Mouse (Mus musculus): ENCODE results near the gene Ppil2.
A peak's percentile ranks its signal among the peaks of the same experiment; 100 is the strongest.

Ppil2 gene

DNA sequence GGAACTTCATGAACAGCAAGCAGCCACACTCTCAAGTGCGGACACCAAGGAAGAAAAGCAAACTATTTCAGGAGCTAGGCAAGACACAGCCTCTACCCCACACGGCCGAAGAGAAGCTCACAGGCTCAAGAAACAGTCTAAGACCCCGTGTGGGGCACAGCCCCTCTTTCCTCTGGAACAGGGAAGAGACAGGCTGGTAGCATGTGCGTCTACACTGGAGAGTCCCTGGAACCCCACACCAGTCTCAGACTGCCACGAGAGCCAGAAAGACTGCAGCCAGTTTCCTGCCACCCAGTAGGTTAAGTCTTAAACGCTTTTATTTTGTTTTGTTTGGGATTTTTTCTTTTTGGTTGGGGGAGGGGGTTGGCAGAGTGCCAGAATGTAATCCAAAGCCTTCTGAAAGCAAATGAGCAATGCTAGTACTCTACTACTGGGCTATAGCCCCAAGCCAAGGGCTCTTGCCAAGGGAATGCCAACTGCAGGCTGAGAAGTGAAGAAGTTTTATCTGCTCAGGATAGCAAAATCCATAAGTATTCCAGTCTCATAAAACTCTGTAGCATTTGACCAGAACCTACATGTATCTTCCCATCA lies 8.3 kb downstream of the Ppil2 start:
- DNase-seq (ENCODE audit: low spot score in 2 of 2): no peak

DNA sequence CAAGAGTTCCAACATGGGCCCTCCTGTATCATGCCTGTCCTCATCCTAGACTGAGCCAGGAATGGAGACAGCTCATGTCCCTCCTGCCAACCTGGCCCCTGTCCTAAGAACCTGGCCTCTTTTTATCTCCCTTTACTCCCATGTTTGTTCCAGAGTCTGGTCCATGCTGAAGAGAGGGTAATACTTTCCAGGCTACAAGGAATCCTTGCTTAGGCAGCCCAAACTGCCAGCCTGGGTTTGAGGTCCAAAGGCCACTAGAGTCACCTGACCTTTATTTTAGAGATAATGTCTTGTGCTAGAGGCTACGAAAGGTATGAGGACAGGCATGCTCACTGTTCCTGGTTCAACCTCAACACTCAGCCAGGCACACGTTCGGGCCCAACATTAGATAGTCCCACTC lies 14.1 kb downstream of the Ppil2 start:
- no peak for DNase-seq (ENCODE audit: low spot score in 2 of 2)

DNA sequence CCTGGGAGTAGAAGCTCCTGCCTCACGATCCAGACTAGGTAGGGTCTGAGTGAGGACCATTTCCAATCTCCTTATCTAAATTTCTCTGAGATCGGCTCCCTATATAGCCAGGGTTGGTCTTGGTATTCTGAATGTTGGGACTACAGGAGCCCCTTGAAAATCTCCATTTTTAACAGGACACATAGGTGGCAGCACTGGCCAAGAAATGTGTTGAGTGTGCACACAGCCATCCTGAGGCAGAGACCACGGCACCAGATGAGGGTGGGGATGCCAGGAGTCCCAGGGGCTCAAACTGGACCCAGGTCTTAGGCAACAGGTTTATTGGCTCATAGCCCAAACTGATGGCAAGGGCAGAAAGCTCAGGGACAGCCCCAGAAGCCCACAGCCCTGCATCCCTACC lies 22.7 kb downstream of the Ppil2 start:
- no peak for DNase-seq (ENCODE audit: low spot score in 2 of 2)

DNA sequence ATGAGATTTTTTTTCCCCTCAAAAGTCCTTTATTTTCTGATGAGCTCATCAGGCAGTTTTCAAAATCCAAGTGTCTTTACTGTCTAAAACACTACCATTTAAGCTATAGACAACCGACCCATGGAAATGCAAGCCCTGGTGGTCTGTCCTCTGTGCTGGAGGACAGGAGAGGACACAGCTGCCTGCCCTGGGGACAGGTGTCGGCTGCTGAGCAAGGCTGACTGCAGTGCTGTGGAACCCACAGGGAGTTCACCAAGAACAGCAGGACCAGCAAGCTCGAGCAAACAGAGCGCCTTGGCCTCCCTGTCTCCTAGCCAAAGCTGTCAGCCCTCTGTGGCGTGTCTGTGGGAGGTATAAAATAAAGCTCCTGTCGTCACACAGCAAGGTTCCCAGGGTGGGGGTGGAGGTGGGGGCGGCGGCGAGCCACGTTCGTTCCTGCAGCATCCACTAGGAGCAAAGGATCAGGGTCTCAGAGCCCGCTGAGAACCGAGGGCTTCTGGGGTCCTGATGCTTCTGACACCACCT lies 24.3 kb downstream of the Ppil2 start:
- no peak for DNase-seq (ENCODE audit: low spot score in 2 of 2)

DNA sequence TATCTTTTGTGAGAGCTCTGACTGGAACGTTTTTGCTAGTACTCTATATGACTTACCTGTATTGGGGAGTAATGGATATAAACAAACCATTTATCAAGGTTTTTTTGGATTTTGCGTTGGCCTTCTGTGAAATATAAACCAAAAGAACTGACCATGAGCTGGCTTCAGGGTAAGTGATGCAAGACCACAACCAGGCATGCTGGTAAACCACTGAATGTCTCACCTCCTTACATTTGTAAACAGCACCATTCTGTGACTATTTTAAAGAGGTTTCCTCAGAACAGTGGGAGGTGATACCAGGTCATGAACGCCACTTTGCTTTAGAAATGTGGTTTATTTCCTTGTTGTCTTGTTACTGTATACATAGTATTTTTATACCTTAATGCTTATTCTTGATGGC lies 24.8 kb downstream of the Ppil2 start:
- DNase-seq (ENCODE audit: low spot score in 2 of 2): no peak

DNA sequence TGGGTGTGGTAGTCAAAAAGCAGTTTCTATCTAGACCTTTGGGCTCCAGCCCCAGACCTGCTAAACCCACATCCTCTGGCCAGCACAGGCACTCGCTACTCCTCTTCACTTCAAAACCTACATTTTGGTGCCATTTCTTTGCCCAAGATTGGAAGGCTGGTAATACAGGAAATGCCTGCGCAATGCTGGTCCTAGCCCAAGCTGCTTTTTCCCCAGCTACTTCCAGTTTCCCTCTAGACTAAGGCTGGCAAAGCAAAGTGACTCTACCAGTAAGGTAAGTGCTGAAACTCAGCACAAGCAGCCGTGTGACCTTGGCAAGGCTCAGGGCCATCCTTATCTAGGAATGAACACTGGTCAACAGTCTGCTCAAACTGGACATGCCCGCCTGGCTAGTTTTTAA lies 25.4 kb downstream of the Ppil2 start:
- no peak for DNase-seq (ENCODE audit: low spot score in 2 of 2)

DNA sequence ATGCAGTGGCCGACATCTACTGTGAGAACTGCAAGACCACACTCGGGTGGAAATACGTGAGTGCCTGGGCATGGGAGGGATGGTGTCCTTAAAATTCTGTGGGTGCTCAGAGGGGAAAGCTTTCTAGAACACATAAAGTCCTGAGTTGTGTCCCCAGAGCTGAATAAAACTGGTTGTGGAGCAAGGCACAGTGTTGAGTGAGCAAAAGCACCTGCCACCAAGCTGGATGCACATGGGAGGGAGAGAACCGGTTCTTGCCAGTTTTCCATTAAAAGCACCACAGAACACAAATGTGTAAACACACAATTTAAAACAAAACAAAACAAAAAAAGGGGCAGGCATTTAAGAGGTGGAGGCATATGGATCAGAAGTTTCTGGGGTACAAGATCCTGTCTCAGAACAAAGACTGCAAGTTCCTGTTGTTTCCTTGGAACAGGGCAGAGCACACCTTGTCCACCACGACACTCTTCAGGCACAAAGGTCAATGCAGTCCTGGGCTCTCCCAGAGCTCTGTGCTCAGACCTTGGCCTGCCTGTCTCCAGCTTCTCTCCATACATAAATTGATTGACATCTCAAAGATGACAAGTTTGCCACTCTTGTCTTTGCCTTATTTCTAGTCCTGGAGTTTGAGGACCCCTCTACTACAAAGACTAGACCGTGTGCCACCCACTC lies 28.8 kb downstream of the Ppil2 start:
- DNase-seq (ENCODE audit: low spot score in 2 of 2): no peak

DNA sequence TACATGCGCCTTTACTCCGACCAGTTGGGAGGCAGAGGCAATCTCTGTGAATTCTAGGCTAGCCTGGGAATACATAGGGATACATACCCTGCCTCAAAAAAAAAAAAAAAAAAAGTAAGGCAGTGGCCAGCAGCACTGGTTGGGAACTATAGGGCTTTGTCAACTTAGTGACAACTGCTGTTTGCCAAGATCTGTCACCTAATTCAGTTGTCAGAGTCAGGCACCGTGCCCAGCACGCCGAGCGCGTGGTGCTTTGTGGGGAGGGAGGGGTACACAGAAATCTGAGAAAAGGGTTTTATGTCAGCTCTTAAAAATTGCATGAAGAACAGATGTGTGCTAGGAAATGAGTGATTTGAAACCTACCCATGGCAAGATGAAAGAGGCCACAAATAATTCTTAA lies 33.0 kb downstream of the Ppil2 start:
- no peak for DNase-seq (ENCODE audit: low spot score in 2 of 2)

DNA sequence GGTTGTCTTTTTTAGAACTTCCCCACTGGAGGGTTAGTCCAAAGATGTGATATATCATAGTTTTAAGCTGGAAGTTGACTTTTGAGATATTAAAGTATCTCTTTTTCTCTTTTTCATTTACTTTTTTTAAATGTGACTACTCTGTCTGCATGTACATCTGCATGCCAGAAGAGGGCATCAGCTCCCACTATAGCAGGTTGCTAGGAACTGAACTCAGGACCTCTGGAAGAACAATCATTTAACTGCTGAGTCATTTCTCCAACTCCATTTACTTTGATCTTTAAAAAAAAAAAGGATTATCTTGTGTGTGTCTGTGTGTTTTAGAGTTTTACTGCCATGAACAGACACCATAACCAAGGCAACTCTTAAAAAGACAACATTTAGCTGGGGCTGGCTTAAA lies 34.2 kb downstream of the Ppil2 start:
- no peak for DNase-seq (ENCODE audit: low spot score in 2 of 2)

DNA sequence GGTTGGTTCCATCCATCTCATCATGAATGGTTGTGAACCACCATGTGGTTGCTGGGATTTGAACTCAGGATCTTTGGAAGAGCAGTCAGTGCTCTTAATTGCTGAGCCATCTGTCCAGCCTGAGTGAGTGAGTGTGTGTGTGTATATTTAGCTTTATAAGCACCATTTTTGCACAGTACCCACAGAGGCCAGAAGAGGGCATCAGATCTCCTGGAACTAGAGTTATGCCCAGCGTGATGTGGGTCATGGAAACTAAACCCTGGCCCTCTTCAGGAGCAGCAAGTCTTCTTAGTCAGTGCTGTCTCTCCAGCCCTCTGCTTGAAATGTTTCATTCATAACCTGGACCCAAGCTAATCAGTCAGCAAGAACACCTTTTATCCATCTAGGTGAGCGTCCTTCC lies 34.8 kb downstream of the Ppil2 start:
- no peak for DNase-seq (ENCODE audit: low spot score in 2 of 2)

DNA sequence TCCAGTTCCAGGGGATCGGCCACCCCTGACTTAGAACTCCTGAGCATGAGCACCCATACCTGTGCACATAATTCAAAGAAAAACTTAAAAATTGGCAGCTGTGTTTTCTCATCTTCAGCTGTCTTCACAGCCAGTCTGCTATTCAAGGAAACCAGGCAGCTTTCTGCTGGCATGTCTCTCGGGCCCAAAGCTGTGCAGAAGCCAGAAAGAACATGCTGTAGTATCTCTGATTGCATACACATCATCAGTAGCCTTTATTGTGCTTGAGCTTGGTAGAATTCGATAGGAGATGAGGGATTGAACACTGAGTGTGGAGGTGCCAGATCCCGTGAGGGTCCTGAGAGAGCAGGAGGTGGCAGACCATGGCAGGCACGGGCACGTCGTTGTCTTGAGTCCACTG lies 38.1 kb downstream of the Ppil2 start:
- DNase-seq (ENCODE audit: low spot score in 2 of 2): no peak

DNA sequence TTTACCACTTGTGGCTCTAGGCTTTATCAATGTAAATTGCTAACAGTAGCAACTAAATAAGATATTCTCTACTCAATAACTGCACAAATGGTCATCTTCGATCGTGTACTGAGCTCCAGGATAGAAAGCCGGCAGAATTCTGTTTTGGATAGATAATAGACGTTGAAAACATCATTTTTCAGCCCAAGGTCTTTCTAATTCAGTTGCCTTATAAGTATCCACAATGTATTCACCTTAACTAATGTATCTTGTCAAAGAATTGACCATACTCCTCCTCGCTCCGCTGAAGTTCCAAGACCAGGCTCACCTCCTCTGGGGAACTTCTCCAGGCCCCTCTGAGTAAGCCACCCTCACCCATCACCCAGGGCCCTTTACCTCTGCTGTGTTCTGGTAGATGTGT lies 40.3 kb downstream of the Ppil2 start:
- DNase-seq (ENCODE audit: low spot score in 2 of 2): no peak

DNA sequence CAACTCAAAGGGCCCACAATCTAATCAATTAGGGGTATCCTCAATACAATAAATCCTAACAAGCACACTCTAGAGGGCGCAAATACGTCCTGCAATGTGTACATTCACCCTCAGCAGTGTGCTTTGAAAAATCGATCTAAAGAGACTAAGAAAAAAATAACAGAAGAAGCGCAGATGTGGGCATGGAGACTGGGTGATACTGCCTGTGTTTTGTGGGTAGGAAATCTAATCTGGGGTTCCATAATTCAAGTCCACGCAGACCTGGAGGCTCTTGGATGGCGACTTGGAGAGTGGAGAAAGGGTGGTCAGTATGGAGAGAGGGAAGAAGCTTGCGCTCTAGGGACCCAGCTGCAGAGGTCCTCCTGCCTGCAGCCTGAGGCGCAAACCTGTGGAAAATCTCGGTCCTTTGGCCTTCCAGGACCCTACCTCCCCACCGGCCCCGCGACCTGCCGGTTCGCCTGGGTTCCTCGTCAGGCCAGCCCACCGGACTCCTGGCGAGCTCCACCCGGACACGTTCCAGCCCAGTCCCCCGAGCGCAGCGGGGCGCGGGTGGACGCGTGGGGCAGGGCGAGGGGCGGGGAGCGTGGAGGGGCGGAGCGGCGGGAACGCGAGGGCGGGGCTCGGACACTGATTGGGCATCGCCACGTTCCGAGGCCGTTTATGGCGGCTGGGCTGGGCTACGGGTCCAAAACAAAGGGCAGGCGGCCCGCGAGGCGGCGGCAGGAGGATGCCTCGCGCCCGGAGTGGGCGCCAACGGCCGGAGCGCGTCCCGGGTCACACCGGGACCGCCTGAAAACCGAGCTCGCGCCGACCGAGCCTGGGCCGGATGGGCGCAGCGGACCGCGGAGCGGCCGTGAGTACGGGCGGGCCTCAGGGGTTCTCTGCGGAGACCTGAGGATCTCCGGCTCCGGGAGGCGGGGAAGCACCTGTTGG lies 41.3 kb downstream of the Ppil2 start, which contains the start of gene Ypel1:
TSS of gene Ypel1 (plus strand) at position 186 of the 933 bp plus-strand sequence.
- peak in 1 of 2 experiments; percentile 84 for DNase-seq (ENCODE audit: low spot score in 2 of 2)

DNA sequence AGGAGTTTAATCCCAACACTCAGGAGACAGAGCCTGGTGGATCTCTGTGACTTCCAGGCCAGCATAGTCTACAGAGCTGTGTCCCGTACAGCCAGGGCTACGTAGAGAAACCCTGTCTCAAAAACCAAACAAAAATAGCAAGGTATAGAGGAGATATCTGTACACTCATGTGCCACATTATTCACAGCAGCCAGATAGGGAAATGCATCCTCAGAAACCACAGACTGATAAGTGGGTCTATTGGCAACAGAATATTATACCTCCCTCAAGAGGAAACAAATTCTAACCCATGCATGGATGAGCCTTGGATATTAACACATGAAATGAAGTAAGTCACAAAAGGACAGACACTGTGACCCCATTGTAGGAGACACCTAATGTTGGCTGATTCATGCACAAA lies 43.5 kb downstream of the Ppil2 start:
- DNase-seq (ENCODE audit: low spot score in 2 of 2): no peak

DNA sequence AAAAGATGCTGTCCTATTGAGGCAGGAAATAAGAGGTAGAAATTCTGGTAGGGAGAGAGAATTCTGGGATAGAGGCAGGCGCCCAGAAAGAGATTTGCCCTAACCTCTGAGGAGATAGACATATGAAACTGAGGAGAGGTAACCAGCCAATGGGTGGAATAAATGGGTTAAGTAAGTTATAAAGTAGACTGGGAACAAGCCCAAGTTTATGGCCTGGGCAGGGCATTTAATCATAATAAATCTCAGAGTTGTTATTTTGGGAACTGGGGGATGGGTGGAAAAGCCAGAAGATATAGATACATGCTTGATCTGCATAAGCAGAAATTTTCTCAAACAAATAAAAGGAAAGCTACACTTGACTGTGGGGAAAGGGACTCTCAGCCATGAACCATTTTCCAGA lies 48.7 kb downstream of the Ppil2 start:
- DNase-seq (ENCODE audit: low spot score in 2 of 2): no peak

DNA sequence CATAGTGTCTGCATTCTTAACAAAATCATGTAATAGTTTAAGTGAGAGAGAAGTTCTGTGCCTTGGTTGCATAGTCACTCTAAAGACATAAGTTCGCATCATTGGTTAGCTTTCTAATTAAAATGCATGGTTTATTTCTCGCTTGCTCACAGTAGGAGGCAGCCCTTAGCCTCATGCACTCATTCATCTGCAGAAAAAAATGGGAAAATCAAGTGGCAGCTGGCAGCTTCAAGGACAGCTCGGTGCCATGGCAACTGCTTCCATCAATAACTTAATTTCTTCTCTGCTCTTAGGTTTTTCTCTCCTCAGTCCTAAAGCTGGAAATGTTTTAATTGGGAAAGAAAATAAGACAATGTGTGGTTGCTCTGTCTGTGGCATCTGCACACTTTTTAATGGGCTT lies 55.5 kb downstream of the Ppil2 start:
- DNase-seq (ENCODE audit: low spot score in 2 of 2): peak in 1 of 2 experiments; percentile 57

DNA sequence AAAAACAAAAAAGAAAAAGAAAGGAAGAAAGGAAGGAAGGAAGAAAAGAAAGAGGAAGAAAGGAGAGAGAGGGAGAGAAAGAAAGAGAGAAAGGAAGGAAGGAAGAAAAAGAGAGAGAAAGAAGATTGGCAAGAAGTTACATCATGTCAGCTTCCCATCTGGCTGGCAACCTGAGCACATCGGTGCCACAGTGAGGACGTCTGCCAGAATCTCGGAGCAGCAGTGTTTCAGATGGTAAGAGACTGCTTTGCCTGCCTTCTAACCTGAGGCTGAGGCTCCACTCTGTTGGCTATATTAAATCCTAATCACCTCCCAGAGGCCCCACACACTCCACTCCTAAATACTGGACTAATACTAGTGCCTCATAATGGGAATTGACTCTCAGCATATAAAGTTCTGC lies 57.2 kb downstream of the Ppil2 start:
- DNase-seq (ENCODE audit: low spot score in 2 of 2): no peak

DNA sequence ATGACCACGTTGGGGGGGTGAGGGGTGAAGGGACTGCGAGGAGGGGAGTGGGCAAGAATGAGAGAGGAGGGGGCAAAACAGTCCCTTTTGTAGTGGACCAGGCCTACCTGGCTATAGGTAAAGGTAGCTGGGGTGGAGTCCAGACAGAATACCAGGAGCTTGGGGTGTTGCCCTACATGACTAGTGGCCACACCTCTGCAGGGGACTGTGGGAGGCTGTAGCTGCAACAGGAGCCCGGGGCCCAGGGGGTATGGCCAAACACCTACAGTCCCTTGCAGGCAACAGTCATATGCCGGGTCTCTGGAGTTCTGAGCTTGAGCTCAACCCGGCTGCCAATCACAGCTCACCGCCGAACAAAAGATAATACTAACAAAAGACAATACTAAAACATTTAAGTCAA lies 59.0 kb downstream of the Ppil2 start:
- no peak for DNase-seq (ENCODE audit: low spot score in 2 of 2)

DNA sequence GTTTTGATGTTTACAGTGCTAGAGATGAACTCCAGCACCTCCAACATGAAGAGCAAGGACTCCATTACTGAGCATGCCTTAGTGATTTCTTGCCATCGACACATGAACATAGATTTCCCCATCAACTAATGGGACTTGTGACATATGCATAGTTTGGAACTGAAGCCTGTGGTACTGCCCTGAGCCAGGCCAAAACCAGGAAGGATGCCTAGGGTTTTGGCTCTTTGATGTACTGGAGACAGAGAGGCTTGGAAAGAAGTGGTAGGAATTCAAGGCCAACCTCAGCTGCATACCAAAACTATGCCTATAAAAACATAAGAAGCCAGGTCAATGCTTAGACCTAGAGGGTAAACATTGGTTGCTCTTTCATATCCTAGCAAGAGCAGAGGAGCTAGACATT lies 61.2 kb downstream of the Ppil2 start:
- no peak for DNase-seq (ENCODE audit: low spot score in 2 of 2)

DNA sequence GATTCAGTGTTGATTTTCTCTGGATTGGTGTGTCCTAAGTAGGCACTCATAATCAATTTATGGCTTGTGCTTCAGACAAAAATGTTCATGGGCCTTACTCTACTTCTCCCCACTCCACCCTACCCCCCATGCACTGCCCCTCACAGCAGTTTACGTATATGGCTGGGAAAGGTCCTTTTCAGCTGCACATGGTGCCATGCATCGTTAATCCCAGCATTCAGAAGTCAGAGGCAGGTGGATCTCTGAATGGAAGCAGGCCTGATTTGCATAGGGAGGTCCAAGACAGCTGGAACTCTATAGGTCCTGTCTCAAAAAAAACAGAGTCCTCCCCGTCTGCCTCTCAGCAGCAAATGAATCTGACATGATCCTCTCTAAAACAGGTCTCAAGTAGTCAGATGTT lies 65.8 kb downstream of the Ppil2 start:
- DNase-seq (ENCODE audit: low spot score in 2 of 2): no peak

DNA sequence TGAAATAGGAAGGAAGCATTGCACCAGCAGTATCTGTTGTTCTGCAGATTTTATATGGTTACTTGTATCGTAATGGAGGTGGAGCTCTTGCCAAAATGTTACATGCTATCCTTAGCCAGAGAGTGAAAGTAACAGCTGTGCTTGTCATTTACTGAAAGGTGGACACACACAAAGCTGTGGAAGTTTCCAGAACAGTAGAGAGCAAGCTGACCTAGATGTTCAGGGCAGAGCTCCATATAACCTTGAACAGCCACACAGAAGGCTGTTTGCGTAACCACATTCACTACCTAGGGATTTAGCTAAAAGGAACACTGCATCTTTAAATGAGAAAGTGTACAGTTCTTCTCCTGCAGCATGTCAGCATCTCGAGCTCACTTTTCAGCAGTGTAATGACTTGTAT lies 66.7 kb downstream of the Ppil2 start:
- DNase-seq (ENCODE audit: low spot score in 2 of 2): no peak

DNA sequence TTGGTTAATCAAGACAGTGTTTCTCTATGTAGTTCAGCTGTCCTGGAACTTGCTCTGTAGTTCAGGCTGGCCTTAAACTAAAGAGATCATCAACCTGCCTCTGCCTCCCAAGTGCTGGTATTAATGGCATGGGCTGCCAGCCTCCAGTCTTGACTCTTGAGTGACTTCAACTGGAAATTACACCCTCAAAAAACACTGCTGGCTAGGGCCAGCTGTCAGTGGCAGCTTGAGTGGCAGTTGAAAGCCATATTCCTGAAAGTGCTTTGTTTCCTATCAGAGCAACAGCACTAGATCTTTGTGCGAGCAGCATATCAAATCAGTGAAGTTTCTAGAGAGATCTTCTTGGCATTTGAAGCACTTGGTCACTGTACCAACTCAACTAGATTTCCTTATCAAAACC lies 69.6 kb downstream of the Ppil2 start:
- no peak for DNase-seq (ENCODE audit: low spot score in 2 of 2)

DNA sequence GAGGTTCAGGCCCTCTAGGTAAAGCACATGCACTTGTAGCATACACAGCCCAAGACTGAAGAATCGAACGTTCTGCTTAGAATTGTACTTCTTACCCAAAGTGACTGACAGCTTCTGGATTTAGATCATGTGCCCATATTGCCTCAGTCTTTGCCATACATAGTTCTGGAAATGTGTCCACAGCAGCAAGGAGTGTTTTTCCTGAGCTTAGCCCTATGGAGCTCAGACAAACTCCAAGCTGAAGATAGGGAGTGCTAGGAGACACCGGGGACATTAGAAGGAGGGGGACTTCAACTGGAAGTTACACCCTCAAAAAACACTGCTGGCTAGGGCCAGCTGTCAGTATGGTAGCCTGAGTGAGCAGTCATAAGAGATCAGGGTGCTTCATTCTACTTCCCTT lies 70.3 kb downstream of the Ppil2 start:
- DNase-seq (ENCODE audit: low spot score in 2 of 2): no peak

All from frontal cortex, postnatal 10 days (tissue).